Mouse (Mus musculus): Measurements from ENCODE around the gene Ddi2. TPM values are rescaled to one million over a fixed set of nuclear protein-coding genes. Genes with fewer than 3 reads are reported as not detected.

The Ddi2 gene
- polyA plus RNA-seq, 1 experiment from 2014 or later: 16.0 TPM

DNA sequence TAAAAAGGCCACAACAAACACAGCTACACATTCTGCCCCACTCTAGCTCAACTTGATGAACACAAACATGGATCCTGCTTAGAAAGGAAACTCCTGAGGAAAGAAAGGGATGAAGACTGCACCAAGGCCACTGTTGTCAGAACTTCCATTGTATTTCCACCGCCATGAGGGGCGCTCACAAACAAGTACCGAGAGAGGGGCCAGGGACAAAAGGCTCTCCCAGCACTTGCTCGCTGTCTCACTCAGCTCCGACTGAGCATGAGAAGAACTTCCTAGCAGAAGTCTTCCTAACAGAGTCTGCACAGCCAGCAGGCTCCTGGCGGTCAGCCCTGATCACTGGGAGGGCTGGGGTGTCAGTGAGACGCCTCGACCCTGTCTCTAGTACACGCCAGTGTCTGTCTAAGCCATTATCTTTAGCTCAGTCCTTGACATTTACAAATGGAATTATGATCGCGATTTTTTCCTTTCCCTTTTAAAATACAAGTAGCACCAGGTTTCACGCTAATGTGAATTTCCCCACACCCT is 40.5 kb downstream of the Ddi2 start:
- Histone ChIP-seq H3K4me2 (no peak overlapping the region), H3K9ac (no peak overlapping the region), H3K36me3 (peaks cover 51% of the 10 kb centered on the region), H3K4me1 (replicated peaks) (no peaks in the 10 kb centered on the region; the same call in 1 of the 2 replicates), H3K4me3 (no peak overlapping the region), H3K27me3 (no peaks in the 10 kb centered on the region), H3K27ac (no peak overlapping the region; the same call in 1 of the 2 replicates), H3K9me3 (no peaks in the 10 kb centered on the region)
- no peak for ATAC-seq (ENCODE audit: low FRiP score)
- WGBS: 59% methylated on average over 12 of the region's 12 CpGs

DNA sequence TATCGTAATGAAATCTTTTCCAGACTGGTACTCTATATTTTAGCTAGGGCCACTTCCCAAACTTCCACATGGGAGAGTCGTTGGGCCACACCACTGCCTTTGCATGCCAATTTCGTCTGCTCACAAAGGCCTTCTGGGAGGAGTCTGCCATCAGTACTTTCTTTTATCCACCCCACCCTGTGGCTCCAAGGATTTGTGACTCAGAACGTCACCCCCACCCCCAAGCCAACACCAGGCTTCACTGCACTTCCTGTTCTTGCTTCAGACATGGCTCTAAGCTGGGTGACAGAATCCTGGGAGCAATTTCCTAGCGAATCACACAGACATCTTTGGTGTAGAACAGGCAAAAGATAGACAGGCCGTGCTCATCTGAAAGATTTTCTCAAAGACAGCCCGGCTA is 41.5 kb downstream of the Ddi2 start:
- H3K4me3 ChIP-seq: no peak overlapping the region
- H3K4me1 ChIP-seq (replicated peaks): no peaks in the 10 kb centered on the region; the same call in 1 of the 2 replicates
- H3K9me3 ChIP-seq: no peaks in the 10 kb centered on the region
- H3K4me2 ChIP-seq: no peak overlapping the region
- H3K27me3 ChIP-seq: no peaks in the 10 kb centered on the region
- H3K9ac ChIP-seq: no peak overlapping the region
- ATAC-seq (ENCODE audit: low FRiP score): no peak
- H3K27ac ChIP-seq: no peak overlapping the region
- peaks cover 47% of the 10 kb centered on the region for H3K36me3 ChIP-seq
- 66% methylated on average over 7 of the region's 7 CpGs for WGBS

DNA sequence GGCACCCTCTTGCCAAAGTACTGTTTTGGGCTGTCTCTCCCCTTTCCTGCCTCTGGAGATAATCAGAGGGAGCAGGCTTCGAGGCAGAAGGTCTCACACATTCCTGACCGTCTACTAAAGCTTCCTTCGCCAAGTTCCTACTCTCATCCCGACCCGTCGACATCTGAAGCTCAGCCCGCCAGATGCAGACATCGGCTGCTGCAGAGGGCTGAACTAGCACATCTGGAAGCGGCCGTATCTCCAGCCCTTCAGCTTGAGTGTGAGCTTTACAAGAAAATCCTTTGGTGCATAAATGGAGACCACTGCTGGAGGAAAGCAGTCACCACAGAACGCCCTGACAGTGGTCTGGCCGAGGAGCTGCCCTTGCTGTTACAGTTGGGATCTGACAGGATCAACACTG is 42.3 kb downstream of the Ddi2 start:
- Histone ChIP-seq H3K36me3 (peaks cover 38% of the 10 kb centered on the region), H3K27ac (no peak overlapping the region), H3K27me3 (no peaks in the 10 kb centered on the region), H3K9me3 (no peaks in the 10 kb centered on the region), H3K9ac (no peak overlapping the region), H3K4me2 (no peak overlapping the region), H3K4me1 (replicated peaks) (no peaks in the 10 kb centered on the region; the same call in 1 of the 2 replicates), H3K4me3 (no peak overlapping the region)
- no peak for ATAC-seq (ENCODE audit: low FRiP score)
- WGBS: 80% methylated on average over 12 of the region's 12 CpGs

DNA sequence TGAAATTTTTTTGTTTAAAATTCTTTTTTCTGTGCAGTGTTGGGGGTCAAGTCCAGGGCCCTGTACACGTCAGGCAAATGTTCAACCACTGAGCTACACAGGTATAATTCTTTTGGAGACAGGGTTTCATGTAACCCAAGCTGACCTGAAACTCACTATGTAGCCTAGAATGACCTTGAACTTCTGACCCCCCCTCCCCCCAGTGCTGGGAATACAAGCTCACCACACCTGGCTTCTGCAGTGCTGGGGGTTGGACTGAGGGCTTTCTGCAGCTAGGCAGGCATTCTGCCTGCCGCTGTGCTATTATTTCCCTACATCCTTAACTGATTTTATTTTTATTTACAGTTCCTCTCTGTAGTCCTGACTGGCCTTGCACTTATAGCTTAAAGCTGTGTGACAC is 44.2 kb downstream of the Ddi2 start:
- Histone ChIP-seq H3K9me3 (no peaks in the 10 kb centered on the region), H3K36me3 (peaks cover 19% of the 10 kb centered on the region), H3K27me3 (no peaks in the 10 kb centered on the region), H3K4me3 (no peak overlapping the region), H3K4me2 (no peak overlapping the region), H3K27ac (no peak overlapping the region), H3K4me1 (replicated peaks) (no peaks in the 10 kb centered on the region; the same call in 1 of the 2 replicates), H3K9ac (no peak overlapping the region)
- WGBS: 96% methylated on average over 2 of the region's 2 CpGs
- no peak for ATAC-seq (ENCODE audit: low FRiP score)

DNA sequence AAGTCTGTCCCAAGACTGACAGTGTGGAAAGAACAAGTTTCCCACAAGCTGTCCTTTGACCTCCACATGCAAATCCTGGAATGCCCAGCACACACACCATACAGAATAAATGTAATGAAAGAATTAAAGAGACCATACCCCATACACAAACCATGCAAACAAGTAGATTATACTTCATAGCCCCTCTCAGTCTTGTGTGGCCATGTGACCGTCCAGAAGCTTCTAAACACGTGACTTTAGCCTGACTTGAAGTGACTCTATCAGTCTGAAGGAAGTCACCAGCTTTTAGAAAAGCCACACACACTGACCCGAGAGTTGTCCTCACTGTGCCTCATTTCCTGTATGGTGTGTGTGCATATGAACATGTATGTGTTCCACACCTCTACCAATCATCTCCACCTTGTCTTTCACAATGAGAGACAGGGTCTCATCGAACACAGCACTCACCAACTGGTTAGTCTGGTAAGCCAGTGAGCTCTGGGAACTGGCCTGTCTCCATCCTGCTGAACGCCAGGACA is 46.7 kb downstream of the Ddi2 start:
- Histone ChIP-seq H3K36me3 (0 out of 2 replicates have a peak, but pooled peaks cover 4% of the 10 kb centered on the region), H3K9me3 (no peaks in the 10 kb centered on the region), H3K4me3 (no peak overlapping the region), H3K27ac (no peak overlapping the region), H3K4me1 (replicated peaks) (no peaks in the 10 kb centered on the region; the same call in 1 of the 2 replicates), H3K4me2 (no peak overlapping the region), H3K9ac (no peak overlapping the region), H3K27me3 (no peaks in the 10 kb centered on the region)
- ATAC-seq (ENCODE audit: low FRiP score): no peak
- WGBS: 88% methylated on average over 5 of the region's 5 CpGs

DNA sequence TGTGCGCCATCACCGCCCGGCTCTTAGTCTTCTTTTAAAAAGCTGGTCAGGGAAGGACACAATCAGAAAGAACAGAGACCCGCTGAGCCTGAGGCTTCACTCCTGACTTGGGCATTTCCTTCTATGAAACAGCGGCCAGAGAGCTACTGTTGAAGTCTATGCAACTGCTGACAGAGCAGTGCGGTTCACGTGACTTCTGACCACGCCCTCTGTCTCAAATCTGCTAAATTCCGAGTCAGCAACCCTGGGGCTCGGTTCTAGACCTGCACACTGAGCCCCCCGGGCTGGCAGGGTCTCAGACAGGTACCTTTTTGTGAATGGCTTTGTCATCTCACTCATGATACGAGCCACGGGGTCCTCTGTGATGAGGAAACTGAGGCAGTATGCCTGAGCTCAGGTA is 50.9 kb downstream of the Ddi2 start:
- H3K4me2 ChIP-seq: no peak overlapping the region
- H3K36me3 ChIP-seq: no peaks in the 10 kb centered on the region
- H3K4me3 ChIP-seq: no peak overlapping the region
- H3K4me1 ChIP-seq (replicated peaks): no peaks in the 10 kb centered on the region
- no peak for ATAC-seq (ENCODE audit: low FRiP score)
- 81% methylated on average over 13 of the region's 13 CpGs for WGBS
- no peaks in the 10 kb centered on the region for H3K27me3 ChIP-seq
- H3K9me3 ChIP-seq: no peaks in the 10 kb centered on the region
- no peak overlapping the region for H3K9ac ChIP-seq
- H3K27ac ChIP-seq: no peak overlapping the region

DNA sequence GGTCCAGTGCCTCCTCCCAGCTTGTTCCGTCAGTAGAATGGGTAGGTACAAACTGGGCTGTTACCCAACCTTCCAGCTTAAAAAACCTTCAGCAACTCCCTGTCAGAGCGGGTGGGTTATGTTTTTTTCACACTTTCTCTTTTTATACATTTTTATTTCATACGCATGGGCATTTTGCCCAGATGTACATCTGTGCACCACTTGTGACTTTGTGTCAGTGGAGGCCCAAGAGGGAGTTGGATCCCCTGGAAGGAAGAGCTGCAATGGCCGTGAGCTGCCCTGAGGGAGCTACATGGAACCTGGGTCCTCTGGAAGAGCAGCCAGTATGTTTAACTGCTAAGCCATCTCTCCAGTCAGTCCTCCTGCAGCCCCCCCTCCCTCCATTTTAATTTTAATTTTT is 51.8 kb downstream of the Ddi2 start:
- no peaks in the 10 kb centered on the region for H3K36me3 ChIP-seq
- WGBS: 86% methylated on average over 4 of the region's 4 CpGs
- no peaks in the 10 kb centered on the region for H3K9me3 ChIP-seq
- H3K27me3 ChIP-seq: no peaks in the 10 kb centered on the region
- ATAC-seq (ENCODE audit: low FRiP score): no peak
- H3K4me2 ChIP-seq: no peak overlapping the region
- H3K9ac ChIP-seq: no peak overlapping the region
- no peaks in the 10 kb centered on the region for H3K4me1 ChIP-seq (replicated peaks)
- H3K27ac ChIP-seq: no peak overlapping the region
- H3K4me3 ChIP-seq: no peak overlapping the region

DNA sequence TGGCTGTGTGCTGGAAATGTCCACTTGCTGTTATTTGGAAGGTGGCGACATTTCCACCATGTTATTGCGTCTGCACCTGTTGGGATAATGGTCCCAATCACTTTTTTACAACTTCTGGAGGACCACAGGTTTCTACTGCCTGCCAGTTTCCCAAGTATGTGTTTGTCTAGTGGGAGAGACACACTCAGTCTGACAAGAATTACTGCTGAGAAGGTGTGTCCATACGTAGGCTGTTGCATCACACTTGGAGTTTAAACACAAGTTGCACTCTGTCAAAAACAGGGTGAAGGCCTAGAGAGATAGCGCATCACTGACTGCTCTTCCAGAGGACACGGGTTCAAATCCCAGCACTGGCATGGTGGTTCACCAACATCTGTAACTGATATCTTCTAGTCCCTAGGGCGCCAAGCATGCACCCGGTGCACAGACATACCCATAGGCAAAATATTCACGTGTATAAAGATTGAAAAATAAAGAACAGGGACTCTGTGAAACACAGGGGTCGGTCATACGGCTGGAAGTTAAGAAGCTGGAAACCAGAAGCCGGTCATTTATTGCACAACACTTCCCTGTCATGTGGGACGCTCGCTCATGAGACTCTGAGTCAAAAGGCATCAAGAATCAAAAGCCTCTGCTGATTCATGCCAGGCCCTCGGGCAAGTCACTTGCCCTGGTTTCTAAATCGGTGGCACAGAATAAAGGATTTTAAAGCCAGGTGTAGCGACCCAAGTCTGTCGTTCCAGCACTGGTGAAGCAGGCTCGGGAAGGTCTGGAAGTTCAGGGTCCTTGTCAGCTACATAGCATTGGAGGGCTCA is 53.1 kb downstream of the Ddi2 start:
- no peak overlapping the region for H3K9ac ChIP-seq

DNA sequence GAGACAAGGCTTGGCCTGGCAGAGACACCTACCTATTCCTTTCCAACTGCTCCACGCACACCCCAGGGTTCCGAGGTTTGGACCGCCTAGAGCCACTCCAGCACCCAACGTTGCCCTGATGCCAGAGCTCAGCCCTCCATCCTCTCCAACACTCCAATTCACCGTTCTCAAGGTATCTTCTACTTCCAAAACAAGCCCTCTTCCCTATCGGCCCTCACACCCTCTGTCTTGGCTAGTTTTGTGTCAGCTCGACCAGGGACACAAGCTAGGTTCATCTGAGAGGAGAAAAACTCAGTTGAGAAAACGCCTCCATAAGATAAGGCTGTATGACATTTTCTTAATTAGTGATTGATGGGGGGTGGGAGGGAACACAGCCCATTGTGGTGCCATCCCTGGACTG is 58.4 kb downstream of the Ddi2 start, which contains the start of gene Plekhm2:
Gene Plekhm2, minus strand, starts transcription at position 101 of the 400 bp plus-strand sequence.
- Histone ChIP-seq H3K9me3 (no peaks in the 10 kb centered on the region), H3K27me3 (no peaks in the 10 kb centered on the region), H3K27ac (peak within 1 kb of the TSS; percentile 86), H3K9ac (peak within 1 kb of the TSS; percentile 93), H3K4me2 (peak within 1 kb of the TSS; percentile 85), H3K36me3 (peaks cover 13% of the 10 kb centered on the region), H3K4me1 (replicated peaks) (peaks cover 19% of the 10 kb centered on the region), H3K4me3 (peak within 1 kb of the TSS; percentile 81)
- ATAC-seq (ENCODE audit: low FRiP score): no peak
- 75% methylated on average over 8 of the region's 8 CpGs for WGBS

More for the DNA sequence above, 53.1 kb downstream of the Ddi2 start:
- Histone ChIP-seq H3K4me3 (no peak overlapping the region), H3K36me3 (no peaks in the 10 kb centered on the region), H3K4me1 (replicated peaks) (peaks cover under 1% of the 10 kb centered on the region; the same call in 1 of the 2 replicates), H3K4me2 (no peak overlapping the region), H3K27ac (no peak overlapping the region), H3K9me3 (no peaks in the 10 kb centered on the region), H3K27me3 (no peaks in the 10 kb centered on the region)
- 90% methylated on average over 18 of the region's 18 CpGs for WGBS
- ATAC-seq (ENCODE audit: low FRiP score): no peak

DNA sequence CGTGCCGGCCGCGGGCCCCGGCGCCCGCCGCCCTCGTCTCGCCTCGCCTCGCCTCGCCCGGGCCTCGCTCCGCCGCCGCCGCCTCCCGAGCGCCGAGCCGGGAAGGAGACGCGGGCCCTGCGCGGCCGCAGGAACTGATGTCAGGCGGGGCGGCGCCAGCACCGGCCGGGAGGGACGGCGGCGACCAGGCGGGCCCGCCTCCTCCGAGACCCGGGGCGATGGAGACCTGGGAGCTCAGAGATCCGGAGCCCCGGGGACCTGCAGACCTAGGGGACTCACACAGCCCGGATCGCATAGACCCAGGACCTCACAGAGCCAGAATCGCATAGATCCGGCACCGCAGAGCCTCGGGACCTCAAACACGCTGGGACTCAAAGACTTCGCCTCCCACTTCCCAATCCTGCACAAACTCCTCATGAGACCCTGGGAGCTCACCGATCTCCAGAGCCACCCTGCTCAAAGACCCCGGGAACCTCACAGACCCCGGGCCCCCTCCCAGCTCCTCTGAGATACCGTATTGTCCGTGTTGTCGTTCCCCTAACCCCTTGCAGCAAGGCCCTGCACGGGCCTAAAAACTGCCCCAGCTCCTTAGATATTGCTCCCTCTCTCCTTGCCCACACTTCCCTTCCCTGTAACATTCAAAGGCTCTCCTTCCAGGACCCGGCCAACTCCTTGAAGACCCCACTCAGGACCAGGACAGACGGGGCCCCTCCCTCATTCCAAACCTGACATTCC is 59.0 kb downstream of the Ddi2 start:
- H3K4me3 ChIP-seq: peak overlapping the region; percentile 81
- peaks cover 17% of the 10 kb centered on the region for H3K36me3 ChIP-seq
- no peaks in the 10 kb centered on the region for H3K27me3 ChIP-seq
- H3K4me1 ChIP-seq (replicated peaks): peaks cover 19% of the 10 kb centered on the region
- 1% methylated on average over 42 of the region's 60 CpGs for WGBS
- peak overlapping the region; percentile 86 for H3K27ac ChIP-seq
- peak overlapping the region; percentile 93 for H3K9ac ChIP-seq
- H3K9me3 ChIP-seq: no peaks in the 10 kb centered on the region
- peak; percentile 78 for ATAC-seq (ENCODE audit: low FRiP score)
- peak overlapping the region; percentile 85 for H3K4me2 ChIP-seq

DNA sequence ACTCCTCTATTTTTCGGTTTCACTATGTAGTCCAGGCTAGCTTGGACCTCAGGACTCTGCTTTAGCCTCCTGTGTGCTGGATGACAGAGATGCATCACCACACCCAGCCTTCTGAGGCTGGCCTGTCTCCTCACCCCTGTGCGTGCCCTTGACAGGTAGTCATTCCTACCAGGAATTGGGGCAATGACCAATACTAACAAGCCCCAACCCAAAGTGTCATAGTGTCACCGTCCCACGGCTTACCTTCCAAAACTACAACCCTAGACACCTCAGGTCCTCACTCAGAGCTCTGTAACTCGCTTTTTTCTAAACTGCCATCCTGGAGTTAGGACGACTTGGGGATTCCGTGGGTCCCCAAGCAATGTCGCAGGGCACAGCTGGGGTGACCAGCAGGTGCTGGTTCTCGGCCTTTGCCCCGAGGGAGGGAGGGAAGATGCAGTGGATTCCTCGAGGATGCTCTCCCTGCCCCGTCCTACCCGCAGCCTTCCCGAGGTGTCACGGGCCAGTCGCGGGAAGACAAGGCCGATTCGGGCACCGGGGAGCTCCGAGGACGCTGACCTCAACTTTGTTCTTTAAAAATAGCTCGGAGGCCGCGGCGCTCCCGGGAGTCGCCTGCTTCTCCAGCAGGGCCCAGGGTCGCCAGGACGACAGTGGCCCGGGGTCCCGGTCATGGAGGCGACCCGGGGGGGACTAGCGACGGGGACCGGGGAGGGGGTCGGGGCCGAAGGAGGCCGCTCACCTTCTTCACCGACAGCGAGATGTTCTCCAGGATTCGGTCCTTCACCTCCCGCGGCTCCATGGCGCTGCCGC is 59.9 kb downstream of the Ddi2 start:
- peak overlapping the region; percentile 81 for H3K4me3 ChIP-seq
- H3K9ac ChIP-seq: peak overlapping the region; percentile 93
- peaks cover 17% of the 10 kb centered on the region for H3K36me3 ChIP-seq
- 4% methylated on average over 47 of the region's 47 CpGs for WGBS
- H3K4me1 ChIP-seq (replicated peaks): peaks cover 23% of the 10 kb centered on the region
- H3K4me2 ChIP-seq: peak overlapping the region; percentile 85
- ATAC-seq (ENCODE audit: low FRiP score): peak; percentile 40
- no peaks in the 10 kb centered on the region for H3K27me3 ChIP-seq
- H3K9me3 ChIP-seq: no peaks in the 10 kb centered on the region
- peak overlapping the region; percentile 86 for H3K27ac ChIP-seq
